Mouse (Mus musculus) liver, adult 2 months (tissue): ENCODE measurements around the gene Prdm5.

Experiments used
- CTCF ChIP-seq: fragments of 200-500 bp; IDR thresholded peaks from 2 replicates; pipeline ENCODE4 v1.5.1; 2011; ENCODE audit warnings: low read depth, low read length, control low read depth
- POLR2A ChIP-seq: fragments of 200-500 bp; IDR thresholded peaks from 2 replicates; pipeline ENCODE4 v1.6.1; 2011; ENCODE audit warnings: low read length, control low read depth; ENCODE audit not compliant: insufficient read depth; ENCODE audit errors: extremely low read depth

GRCm38 (mm10) chr6:65862836-65863235 lies 84.0 kb downstream of the Prdm5 start:
- TF ChIP-seq CTCF (no peak), POLR2A (no peak)
